11 mouse cellular contexts compared by ENCODE assay signal in genomic region chr9:121791757-121792521, GRCm38 (mm10). TPM values are rescaled to one million over a fixed set of nuclear protein-coding genes. Genes with fewer than 3 reads are reported as not detected.
A peak's percentile ranks its signal among the peaks of the same experiment; 100 is the strongest.
DNase-seq lines count a peak whose midpoint lies in the region; ATAC-seq and TF ChIP-seq lines count a peak whose summit lies in the region.
"Had no signal": no experiment of that assay in that cellular context is flagged by ENCODE, and none has a peak within 500 bp of the region (broad histone marks: within the 10 kb centered on the region; RNA-seq: fewer than 3 reads in every experiment).

TSS of gene Hhatl (minus strand) at chr9:121792507.

- no peak within 1 kb of the TSS for H3K9ac ChIP-seq in limb, embryonic 12.5 days (replicated peaks)
- H3K9ac ChIP-seq in forebrain, embryonic 16.5 days (replicated peaks; ENCODE audit: low read depth, low read length): no peak within 1 kb of the TSS
- H3K9ac ChIP-seq: forebrain, embryonic 12.5 days; liver, embryonic 15.5 days; stomach, embryonic 15.5 days had no signal

- H3K27me3 ChIP-seq in limb, embryonic 12.5 days: no peaks in the 10 kb centered on the region; the same call in 1 of the 2 replicates
- H3K27me3 ChIP-seq in limb, embryonic 10.5 days (ENCODE audit: low read depth, poor library complexity, severe bottlenecking): no peaks in the 10 kb centered on the region
- H3K27me3 ChIP-seq in myocyte (ENCODE audit: control insufficient read depth, insufficient read depth, insufficient read length): peaks cover 16% of the 10 kb centered on the region
- no peaks in the 10 kb centered on the region for H3K27me3 ChIP-seq in forebrain, embryonic 16.5 days (replicated peaks; ENCODE audit: control insufficient read depth, insufficient read depth, low read length)
- H3K27me3 ChIP-seq: stomach, embryonic 15.5 days had no signal

- WGBS in limb, embryonic 12.5 days: 55% methylated on average over 24 of the region's 24 CpGs
- WGBS in limb, embryonic 10.5 days: 54% methylated on average over 24 of the region's 24 CpGs
- WGBS in forebrain, embryonic 16.5 days: 44% methylated on average over 22 of the region's 24 CpGs

- H3K4me3 ChIP-seq in limb, embryonic 12.5 days (replicated peaks): no peak within 1 kb of the TSS
- H3K4me3 ChIP-seq in limb, embryonic 10.5 days: no peak within 1 kb of the TSS
- no peak within 1 kb of the TSS for H3K4me3 ChIP-seq in myocyte
- no peak within 1 kb of the TSS for H3K4me3 ChIP-seq in forebrain, embryonic 16.5 days (replicated peaks; ENCODE audit: low read length)
- H3K4me3 ChIP-seq: forebrain, embryonic 12.5 days; liver, embryonic 15.5 days; stomach, embryonic 15.5 days had no signal

- no peak within 1 kb of the TSS for H3K4me2 ChIP-seq in limb, embryonic 12.5 days
- peak within 1 kb of the TSS; percentile 6 for H3K4me2 ChIP-seq in myocyte (ENCODE audit: low read depth)
- H3K4me2 ChIP-seq in forebrain, embryonic 16.5 days (ENCODE audit: low read length): no peak within 1 kb of the TSS
- H3K4me2 ChIP-seq: forebrain, embryonic 12.5 days; liver, embryonic 15.5 days; stomach, embryonic 15.5 days had no signal

- TF ChIP-seq POLR2A in myocyte (IDR thresholded peaks at IDR 0.05; ENCODE audit: insufficient read length, low read depth): no peak

- DNase-seq in limb, embryonic 10.5 days (ENCODE audit: low spot score): no peak
- peak; percentile 47 to 51 for DNase-seq in gastrocnemius, postnatal 4 days (ENCODE audit: low spot score in 2 of 2)
- peak; percentile 57 for DNase-seq in kidney, adult 11 months
- DNase-seq in embryo, embryonic 10.5 days (ENCODE audit: low spot score): no peak
- DNase-seq in thymus, adult 18-20 months: no peak

- peaks cover 15% of the 10 kb centered on the region for H3K4me1 ChIP-seq in limb, embryonic 12.5 days (replicated peaks)
- H3K4me1 ChIP-seq in limb, embryonic 10.5 days: peaks cover 7% of the 10 kb centered on the region
- H3K4me1 ChIP-seq in forebrain, embryonic 16.5 days (replicated peaks; ENCODE audit: control insufficient read depth, insufficient read depth, low read length): peaks cover 9% of the 10 kb centered on the region; the same call in 1 of the 2 replicates
- H3K4me1 ChIP-seq: forebrain, embryonic 12.5 days; liver, embryonic 15.5 days had no signal

- ATAC-seq in limb, embryonic 12.5 days (ENCODE audit: insufficient number of reproducible peaks, insufficient read depth, low FRiP score, low TSS enrichment, low read depth): 0 out of 2 replicates have a peak, but pooled peaks have one; percentile 18
- no peak for ATAC-seq in forebrain, embryonic 16.5 days

- no peak within 1 kb of the TSS for H3K27ac ChIP-seq in limb, embryonic 12.5 days
- H3K27ac ChIP-seq in limb, embryonic 10.5 days: no peak within 1 kb of the TSS
- no peak within 1 kb of the TSS for H3K27ac ChIP-seq in forebrain, embryonic 16.5 days (ENCODE audit: low read length)
- H3K27ac ChIP-seq: forebrain, embryonic 12.5 days; liver, embryonic 15.5 days; stomach, embryonic 15.5 days had no signal

- no peak within 1 kb of the TSS for H3ac ChIP-seq in myocyte (ENCODE audit: control insufficient read depth, insufficient read length)

- H3K36me3 ChIP-seq in limb, embryonic 12.5 days: no peaks in the 10 kb centered on the region
- H3K36me3 ChIP-seq in limb, embryonic 10.5 days: no peaks in the 10 kb centered on the region
- H3K36me3 ChIP-seq in myocyte (ENCODE audit: control insufficient read depth, insufficient read depth): no peaks in the 10 kb centered on the region
- no peaks in the 10 kb centered on the region for H3K36me3 ChIP-seq in forebrain, embryonic 16.5 days (ENCODE audit: control insufficient read depth, insufficient read depth)
- H3K36me3 ChIP-seq: forebrain, embryonic 12.5 days; liver, embryonic 15.5 days; stomach, embryonic 15.5 days had no signal

- no peaks in the 10 kb centered on the region for H3K79me2 ChIP-seq in myocyte (ENCODE audit: control insufficient read depth, insufficient read depth)

- H3K9me3 ChIP-seq in limb, embryonic 12.5 days: no peaks in the 10 kb centered on the region
- no peaks in the 10 kb centered on the region for H3K9me3 ChIP-seq in limb, embryonic 10.5 days (replicated peaks)
- H3K9me3 ChIP-seq in forebrain, embryonic 16.5 days (ENCODE audit: control insufficient read depth, low read length): no peaks in the 10 kb centered on the region
- H3K9me3 ChIP-seq: forebrain, embryonic 12.5 days; liver, embryonic 15.5 days; stomach, embryonic 15.5 days had no signal

TF ChIP-seq in myocyte, 11 proteins besides CTCF, POLR2A, EP300 and RAD21:
- TF ChIP-seq POLR2AphosphoS2 (IDR thresholded peaks at IDR 0.05; ENCODE audit: insufficient read length, low read depth): no peak
- no peak for TF ChIP-seq CEBPB (IDR thresholded peaks at IDR 0.05; ENCODE audit: insufficient read depth, poor library complexity, severe bottlenecking)
- TF ChIP-seq MYOG (IDR thresholded peaks at IDR 0.05; ENCODE audit: control insufficient read depth in 1 of 3, insufficient read depth in 1 of 3, insufficient read length in 2 of 3, low read depth in 2 of 3): no peak
- no peak for TF ChIP-seq MYOD1 (IDR thresholded peaks at IDR 0.05; ENCODE audit: control insufficient read depth in 1 of 3, insufficient read length in 2 of 3, low read depth in 2 of 3)
- no peak for TF ChIP-seq MAX (IDR thresholded peaks at IDR 0.05; ENCODE audit: low read depth)

RNA-seq across cellular contexts. Expression of gene Hhatl, which starts in this region (rescaled TPM):
- polyA plus RNA-seq in limb, embryonic 12.5 days (2016; fragmentation: Nextera tagmentation; extraction: Ambion mirVana): 0.19 and 0.22 TPM in 2 replicates
- polyA plus RNA-seq in limb, embryonic 10.5 days (2016; fragmentation: Nextera tagmentation; extraction: Ambion mirVana): not detected in 2 replicates
- total RNA-seq in gastrocnemius, postnatal 4 days (2021): 100 to 1,000 TPM; 164 to 169 TPM
- polyA plus RNA-seq in myocyte (2012; fragmentation: generic; extraction: Trizol): 1.9 TPM
- not detected in 2 replicates for polyA plus RNA-seq in forebrain, embryonic 16.5 days (2015; fragmentation: Nextera tagmentation; extraction: Ambion mirVana)
- polyA plus RNA-seq: forebrain, embryonic 12.5 days had no signal

Comparison
In these comparisons a context has a peak if more than half of its experiments do, and no peak if none do; other contexts are left out.
1. Peak in ATAC-seq in limb, embryonic 12.5 days; RNA of the gene not detected or under 1 TPM.
2. DNase-seq: peak in gastrocnemius, postnatal 4 days (2 of 2) and kidney, adult 11 months (single experiment); none in limb, embryonic 10.5 days (single experiment), embryo, embryonic 10.5 days (single experiment) and thymus, adult 18-20 months (0 of 2).